Mouse (Mus musculus) small intestine, adult 10 weeks (tissue): ENCODE measurements around the gene Clptm1l. TPM values are rescaled to one million over a fixed set of nuclear protein-coding genes. Genes with fewer than 3 reads are reported as not detected.

Source experiments
- polyA plus RNA-seq: library from polyadenylated mRNA; stranded (reverse); fragments of 350-450 nt; fragmentation: Illumina TruSeq; extraction: RNeasy Lipid Tissue Mini Kit (QIAGEN cat#74804); gene quantifications from one replicate; pipeline ENCODE4 v1.2.3, GENCODE M21; 2014; ENCODE audit warnings: low replicate concordance

The Clptm1l gene
- polyA plus RNA-seq, result 70.4 TPM

DNA sequence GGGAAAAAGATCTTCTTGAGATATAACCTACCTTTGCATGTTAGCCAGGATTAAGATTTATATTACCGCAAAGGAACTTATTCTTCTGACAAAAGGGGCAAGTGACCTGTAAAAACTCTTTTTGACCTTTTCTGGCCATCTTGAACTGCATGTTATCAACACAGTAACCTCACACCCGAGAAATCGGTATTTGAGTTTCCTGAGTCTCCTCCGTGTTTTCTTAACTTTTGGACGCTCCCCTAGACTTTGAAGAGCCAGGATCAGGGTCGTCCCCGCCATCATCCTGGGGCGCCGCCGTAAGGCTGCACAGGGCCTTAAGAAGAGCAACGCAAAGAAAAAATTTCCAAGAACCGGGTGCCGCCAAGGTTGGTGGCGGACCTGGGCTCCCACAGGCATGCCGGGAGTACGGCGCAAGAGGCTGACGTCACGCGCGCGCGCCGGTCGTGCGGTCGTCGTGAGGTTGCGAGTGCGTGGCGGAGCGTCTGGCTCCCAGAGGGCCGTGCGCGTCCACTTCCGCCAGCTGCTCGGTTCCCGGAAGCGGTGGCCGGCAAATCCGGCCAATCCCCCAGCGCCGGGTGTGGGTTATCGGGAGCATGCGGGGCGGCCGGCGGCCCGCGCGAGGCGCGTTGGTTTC lies at the start of gene Clptm1l:
Clptm1l (plus strand) TSS at position 485 of the 634 bp plus-strand sequence.

DNA sequence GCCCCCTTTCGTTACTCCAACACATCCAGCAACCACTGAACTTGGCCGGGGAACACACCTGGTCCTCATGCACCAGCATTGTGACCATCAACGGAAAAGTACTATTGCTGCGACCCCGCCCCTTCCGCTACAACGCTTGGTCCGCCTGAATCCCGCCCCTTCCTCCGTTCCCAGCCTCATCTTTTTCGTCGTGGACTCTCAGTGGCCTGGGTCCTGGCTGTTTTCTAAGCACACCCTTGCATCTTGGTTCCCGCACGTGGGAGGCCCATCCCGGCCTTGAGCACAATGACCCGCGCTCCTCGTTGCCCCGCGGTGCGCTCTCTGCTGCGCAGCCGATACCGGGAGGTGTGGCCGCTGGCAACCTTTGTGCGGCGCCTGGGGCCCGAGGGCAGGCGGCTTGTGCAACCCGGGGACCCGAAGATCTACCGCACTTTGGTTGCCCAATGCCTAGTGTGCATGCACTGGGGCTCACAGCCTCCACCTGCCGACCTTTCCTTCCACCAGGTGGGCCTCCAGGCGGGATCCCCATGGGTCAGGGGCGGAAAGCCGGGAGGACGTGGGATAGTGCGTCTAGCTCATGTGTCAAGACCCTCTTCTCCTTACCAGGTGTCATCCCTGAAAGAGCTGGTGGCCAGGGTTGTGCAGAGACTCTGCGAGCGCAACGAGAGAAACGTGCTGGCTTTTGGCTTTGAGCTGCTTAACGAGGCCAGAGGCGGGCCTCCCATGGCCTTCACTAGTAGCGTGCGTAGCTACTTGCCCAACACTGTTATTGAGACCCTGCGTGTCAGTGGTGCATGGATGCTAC lies 23.1 kb downstream of the Clptm1l start, which contains the start of gene Tert:
Tert (plus strand) TSS at position 167 of the 805 bp plus-strand sequence.

Other genes with a start within 250 kb of the Clptm1l start
- 2.5 TPM for gene Lpcat1, start 136.8 kb upstream of the Clptm1l start, polyA plus RNA-seq
- 0.78 TPM for gene Slc6a3, start 67.3 kb upstream of the Clptm1l start, polyA plus RNA-seq
- 0.67 TPM for gene Tert, start 22.9 kb downstream of the Clptm1l start, polyA plus RNA-seq
- 0.19 TPM for gene Slc6a18, start 74.0 kb downstream of the Clptm1l start, polyA plus RNA-seq
- 295 TPM for gene Slc6a19, start 100.9 kb downstream of the Clptm1l start, polyA plus RNA-seq
- gene Slc12a7, start 129.1 kb downstream of the Clptm1l start, polyA plus RNA-seq, result 12.3 TPM
- gene Nkd2, start 243.6 kb downstream of the Clptm1l start, polyA plus RNA-seq, result 2.2 TPM